Mouse (Mus musculus) cortical plate, adult 2 months (tissue): ENCODE results near the gene Bcar3.

Experiments
- CTCF ChIP-seq: fragments of 200-500 bp; IDR thresholded peaks from 2 replicates; pipeline ENCODE4 v1.5.1; 2011; ENCODE audit warnings: mild to moderate bottlenecking, control low read depth, low read length; ENCODE audit not compliant: insufficient read depth; ENCODE audit errors: extremely low read depth
- POLR2A ChIP-seq: fragments of 200-500 bp; IDR thresholded peaks from 2 replicates; pipeline ENCODE4 v1.6.1; 2011; ENCODE audit warnings: mild to moderate bottlenecking, low read length, control low read depth; ENCODE audit not compliant: insufficient read depth; ENCODE audit errors: extremely low read depth

DNA sequence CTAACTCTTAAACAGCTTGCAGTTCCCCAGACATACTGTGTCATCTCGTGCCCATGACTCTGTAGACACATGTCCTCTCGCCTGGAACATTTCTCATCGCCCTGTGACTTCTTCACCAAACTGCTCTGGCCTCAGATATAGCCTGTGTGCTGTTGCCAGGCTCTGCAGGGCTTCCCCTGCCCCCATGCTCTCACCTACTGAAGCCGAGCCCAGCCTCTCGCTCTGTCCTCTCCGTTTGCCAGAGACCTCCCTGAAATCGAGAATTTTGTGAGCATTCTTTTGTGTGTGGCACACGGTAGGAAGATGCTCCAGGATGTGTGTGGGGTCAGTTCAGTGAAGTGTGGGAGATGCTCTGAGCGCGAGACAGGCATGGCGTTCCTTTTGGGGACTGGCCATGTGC is 151.8 kb downstream of the Bcar3 start:
- TF ChIP-seq CTCF (no peak), POLR2A (no peak)
